Mouse (Mus musculus): ENCODE data around the gene Il2rb. TPM values are rescaled to one million over a fixed set of nuclear protein-coding genes. Genes with fewer than 3 reads are reported as not detected.

The Il2rb gene
- polyA plus RNA-seq, 2 experiments: 0.15 to 0.39 TPM

GRCm38 (mm10) chr15:78455168-78455567 is 39.9 kb downstream of the Il2rb start:
- no peak for TF ChIP-seq POLR2A (IDR thresholded peaks at IDR 0.05; ENCODE audit: borderline replicate concordance, extremely low read depth, insufficient read depth, insufficient read length)
- Histone ChIP-seq H3K27me3 (ENCODE audit: control insufficient read depth, insufficient read depth, low read length) (no peaks in the 10 kb centered on the region), H3K4me2 (replicated peaks; ENCODE audit: low read depth, low read length, severe bottlenecking) (no peak overlapping the region), H3K9me3 (ENCODE audit: control insufficient read depth, low read length) (no peaks in the 10 kb centered on the region), H3K36me3 (ENCODE audit: control insufficient read depth, insufficient read depth, low read length) (no peaks in the 10 kb centered on the region), H3K27ac (replicated peaks; ENCODE audit: low read depth, low read length) (no peak overlapping the region), H3K9ac (ENCODE audit: low read depth, low read length, severe bottlenecking) (no peak overlapping the region), H3K4me3 (replicated peaks; ENCODE audit: low read length) (no peak overlapping the region), H3K4me1 (ENCODE audit: control insufficient read depth, insufficient read depth, low read length) (no peaks in the 10 kb centered on the region)
- no peak for ATAC-seq (ENCODE audit: low FRiP score, low read depth)
- WGBS: 80% methylated on average over 4 of the region's 4 CpGs
- DNase-seq (ENCODE audit: low spot score): no peak

GRCm38 (mm10) chr15:78452929-78453328 is 42.1 kb downstream of the Il2rb start:
- H3K4me3 ChIP-seq (replicated peaks; ENCODE audit: low read length): no peak overlapping the region
- no peak overlapping the region for H3K27ac ChIP-seq (replicated peaks; ENCODE audit: low read depth, low read length)
- H3K4me1 ChIP-seq (ENCODE audit: control insufficient read depth, insufficient read depth, low read length): no peaks in the 10 kb centered on the region
- TF ChIP-seq POLR2A (IDR thresholded peaks at IDR 0.05; ENCODE audit: borderline replicate concordance, extremely low read depth, insufficient read depth, insufficient read length): no peak
- H3K27me3 ChIP-seq (ENCODE audit: control insufficient read depth, insufficient read depth, low read length): no peaks in the 10 kb centered on the region
- no peak overlapping the region for H3K9ac ChIP-seq (ENCODE audit: low read depth, low read length, severe bottlenecking)
- no peaks in the 10 kb centered on the region for H3K9me3 ChIP-seq (ENCODE audit: control insufficient read depth, low read length)
- WGBS: 80% methylated on average over 3 of the region's 3 CpGs
- DNase-seq (ENCODE audit: low spot score): no peak
- no peak overlapping the region for H3K4me2 ChIP-seq (replicated peaks; ENCODE audit: low read depth, low read length, severe bottlenecking)
- H3K36me3 ChIP-seq (ENCODE audit: control insufficient read depth, insufficient read depth, low read length): no peaks in the 10 kb centered on the region
- no peak for ATAC-seq (ENCODE audit: low FRiP score, low read depth)

- no peaks in the 10 kb centered on the region for H3K4me1 ChIP-seq (ENCODE audit: control insufficient read depth, insufficient read depth, low read length)
- no peaks in the 10 kb centered on the region for H3K27me3 ChIP-seq (ENCODE audit: control insufficient read depth, insufficient read depth, low read length)
- no peak for ATAC-seq (ENCODE audit: low FRiP score, low read depth)
- no peak for DNase-seq (ENCODE audit: low spot score)
- WGBS: 82% methylated on average over 2 of the region's 2 CpGs
- no peak overlapping the region for H3K27ac ChIP-seq (replicated peaks; ENCODE audit: low read depth, low read length)
- H3K9ac ChIP-seq (ENCODE audit: low read depth, low read length, severe bottlenecking): no peak overlapping the region
- no peak for TF ChIP-seq POLR2A (IDR thresholded peaks at IDR 0.05; ENCODE audit: borderline replicate concordance, extremely low read depth, insufficient read depth, insufficient read length)
- no peaks in the 10 kb centered on the region for H3K9me3 ChIP-seq (ENCODE audit: control insufficient read depth, low read length)
- H3K4me2 ChIP-seq (replicated peaks; ENCODE audit: low read depth, low read length, severe bottlenecking): no peak overlapping the region
- H3K36me3 ChIP-seq (ENCODE audit: control insufficient read depth, insufficient read depth, low read length): no peaks in the 10 kb centered on the region
- H3K4me3 ChIP-seq (replicated peaks; ENCODE audit: low read length): no peak overlapping the region
These were observed 43.9 kb downstream of the Il2rb start for GRCm38 (mm10) chr15:78451201-78451600.

- H3K9me3 ChIP-seq (ENCODE audit: control insufficient read depth, low read length): no peaks in the 10 kb centered on the region
- H3K4me2 ChIP-seq (replicated peaks; ENCODE audit: low read depth, low read length, severe bottlenecking): no peak overlapping the region
- TF ChIP-seq POLR2A (IDR thresholded peaks at IDR 0.05; ENCODE audit: borderline replicate concordance, extremely low read depth, insufficient read depth, insufficient read length): no peak
- H3K27ac ChIP-seq (replicated peaks; ENCODE audit: low read depth, low read length): peak overlapping the region; percentile 39; the same call in 1 of the 2 replicates
- WGBS: 80% methylated on average over 6 of the region's 6 CpGs
- no peak overlapping the region for H3K4me3 ChIP-seq (replicated peaks; ENCODE audit: low read length)
- no peaks in the 10 kb centered on the region for H3K36me3 ChIP-seq (ENCODE audit: control insufficient read depth, insufficient read depth, low read length)
- H3K27me3 ChIP-seq (ENCODE audit: control insufficient read depth, insufficient read depth, low read length): no peaks in the 10 kb centered on the region
- DNase-seq (ENCODE audit: low spot score) (no peak), ATAC-seq (ENCODE audit: low FRiP score, low read depth) (no peak)
- H3K4me1 ChIP-seq (ENCODE audit: control insufficient read depth, insufficient read depth, low read length): no peaks in the 10 kb centered on the region
- no peak overlapping the region for H3K9ac ChIP-seq (ENCODE audit: low read depth, low read length, severe bottlenecking)
These were observed 44.7 kb downstream of the Il2rb start for GRCm38 (mm10) chr15:78450419-78450768.

- TF ChIP-seq POLR2A (IDR thresholded peaks at IDR 0.05; ENCODE audit: borderline replicate concordance, extremely low read depth, insufficient read depth, insufficient read length): no peak
- ATAC-seq (ENCODE audit: low FRiP score, low read depth) (no peak), DNase-seq (ENCODE audit: low spot score) (peak; percentile 65)
- no peak overlapping the region for H3K4me3 ChIP-seq (replicated peaks; ENCODE audit: low read length)
- no peaks in the 10 kb centered on the region for H3K4me1 ChIP-seq (ENCODE audit: control insufficient read depth, insufficient read depth, low read length)
- H3K9me3 ChIP-seq (ENCODE audit: control insufficient read depth, low read length): no peaks in the 10 kb centered on the region
- no peak overlapping the region for H3K9ac ChIP-seq (ENCODE audit: low read depth, low read length, severe bottlenecking)
- H3K36me3 ChIP-seq (ENCODE audit: control insufficient read depth, insufficient read depth, low read length): no peaks in the 10 kb centered on the region
- peak overlapping the region; percentile 39; the same call in 1 of the 2 replicates for H3K27ac ChIP-seq (replicated peaks; ENCODE audit: low read depth, low read length)
- no peak overlapping the region for H3K4me2 ChIP-seq (replicated peaks; ENCODE audit: low read depth, low read length, severe bottlenecking)
- WGBS: 34% methylated on average over 7 of the region's 7 CpGs
- H3K27me3 ChIP-seq (ENCODE audit: control insufficient read depth, insufficient read depth, low read length): no peaks in the 10 kb centered on the region
These were observed 45.2 kb downstream of the Il2rb start for GRCm38 (mm10) chr15:78449694-78450418.

Data from limb, embryonic 14.5 days (tissue).